Mouse (Mus musculus) embryonic fibroblast, embryonic 13.5 days (primary cell): ENCODE measurements around the gene Otud3. TPM values are rescaled to one million over a fixed set of nuclear protein-coding genes. Genes with fewer than 3 reads are reported as not detected.

ENCODE experiments used
- H3K27ac ChIP-seq: 2 replicates; pipeline ENCODE4 v1.5.1; 2012; ENCODE audit warnings: low read length, control low read depth, inconsistent platforms; ENCODE audit not compliant: insufficient read depth
- H3K4me1 ChIP-seq: 2 replicates; pipeline ENCODE4 v1.6.1; 2011; ENCODE audit warnings: low read length; ENCODE audit not compliant: control insufficient read depth, insufficient read depth
- H3K4me3 ChIP-seq: 2 replicates; pipeline ENCODE4 v1.5.1; 2011; ENCODE audit warnings: mild to moderate bottlenecking, control low read depth, low read length; ENCODE audit not compliant: insufficient read depth
- CTCF ChIP-seq: IDR thresholded peaks from 2 replicates; pipeline ENCODE4 v1.5.1; 2011; ENCODE audit warnings: mild to moderate bottlenecking, control low read depth, low read length, moderate library complexity, borderline replicate concordance; ENCODE audit not compliant: insufficient read depth
- POLR2A ChIP-seq: IDR thresholded peaks from 2 replicates; pipeline ENCODE4 v1.6.1; 2011; ENCODE audit warnings: low read depth, mild to moderate bottlenecking, control low read depth, low read length, moderate library complexity
- polyA plus RNA-seq: library from polyadenylated mRNA; stranded (reverse); fragments of >200 nt; gene quantifications from 2 replicates; pipeline ENCODE4 v1.2.4, GENCODE M21; 2011; ENCODE audit warnings: low read depth; ENCODE audit not compliant: missing spikeins, insufficient read length

The Otud3 gene
- polyA plus RNA-seq, 1 experiment = 9.2 TPM

- no peak overlapping the region for H3K27ac ChIP-seq
- no peak for TF ChIP-seq POLR2A
- TF ChIP-seq CTCF = no peak
- no peaks in the 10 kb centered on the region for H3K4me1 ChIP-seq
- H3K4me3 ChIP-seq = no peak overlapping the region
Observed at GRCm38 (mm10) chr4:138938495-138939269, 24.9 kb upstream of the Otud3 start.

GRCm38 (mm10) chr4:138934456-138935145 lies 20.9 kb upstream of the Otud3 start:
- no peak overlapping the region for H3K4me3 ChIP-seq
- no peak overlapping the region for H3K27ac ChIP-seq
- no peaks in the 10 kb centered on the region for H3K4me1 ChIP-seq
- TF ChIP-seq CTCF (no peak), POLR2A (no peak)

GRCm38 (mm10) chr4:138933862-138934261 lies 20.1 kb upstream of the Otud3 start:
- Histone ChIP-seq H3K4me3 (no peak overlapping the region), H3K27ac (no peak overlapping the region), H3K4me1 (no peaks in the 10 kb centered on the region)
- no peak for TF ChIP-seq CTCF
- TF ChIP-seq POLR2A = no peak

DNA sequence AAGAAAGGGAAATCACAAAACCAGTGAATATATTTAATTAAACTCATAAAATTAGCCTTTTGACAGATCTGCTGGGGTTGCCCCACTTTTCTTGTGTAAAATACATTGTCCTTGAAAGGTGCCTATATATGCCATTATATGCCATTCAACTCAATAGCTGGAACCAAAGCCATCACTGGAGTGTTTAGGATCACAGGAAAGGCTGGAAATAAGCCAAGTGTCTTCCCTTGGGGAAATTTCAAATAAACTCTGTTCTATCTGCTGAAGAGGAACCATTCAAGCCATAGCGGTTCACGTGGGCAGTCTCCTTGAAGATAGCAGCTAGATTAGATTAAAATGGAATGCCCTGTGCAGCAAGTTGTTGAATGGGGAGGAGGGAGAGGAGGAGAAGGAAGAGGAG lies 11.8 kb upstream of the Otud3 start:
- TF ChIP-seq CTCF (no peak), POLR2A (no peak)
- no peak overlapping the region for H3K27ac ChIP-seq
- no peak overlapping the region for H3K4me3 ChIP-seq
- H3K4me1 ChIP-seq = no peaks in the 10 kb centered on the region

DNA sequence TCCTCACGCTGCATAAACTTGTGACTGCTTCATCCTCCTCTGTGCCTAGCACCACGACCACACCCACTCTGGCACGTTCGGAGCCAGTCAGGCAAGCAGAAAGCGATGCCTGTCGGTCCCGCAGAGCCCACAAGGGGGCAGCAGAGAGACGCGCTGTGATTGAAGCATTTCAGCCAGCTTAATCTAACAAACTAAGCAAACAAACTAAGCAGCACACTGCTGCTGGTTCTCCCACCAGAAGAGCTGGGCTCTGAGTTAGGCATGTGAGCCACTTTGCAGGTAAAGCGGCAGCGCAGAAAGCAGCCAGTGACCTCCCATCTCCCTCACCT lies 8.3 kb upstream of the Otud3 start:
- no peaks in the 10 kb centered on the region for H3K4me1 ChIP-seq
- H3K27ac ChIP-seq = no peak overlapping the region
- TF ChIP-seq CTCF (peak; percentile 99), POLR2A (no peak)
- no peak overlapping the region for H3K4me3 ChIP-seq

GRCm38 (mm10) chr4:138921254-138922130 lies 7.7 kb upstream of the Otud3 start:
- no peak overlapping the region for H3K4me3 ChIP-seq
- TF ChIP-seq POLR2A = no peak
- no peak for TF ChIP-seq CTCF
- no peak overlapping the region for H3K27ac ChIP-seq
- no peaks in the 10 kb centered on the region for H3K4me1 ChIP-seq

- H3K27ac ChIP-seq = no peak overlapping the region
- TF ChIP-seq POLR2A (no peak), CTCF (no peak)
- H3K4me1 ChIP-seq = no peaks in the 10 kb centered on the region
- H3K4me3 ChIP-seq = no peak overlapping the region
Observed at GRCm38 (mm10) chr4:138917282-138917681, 3.5 kb upstream of the Otud3 start.

DNA sequence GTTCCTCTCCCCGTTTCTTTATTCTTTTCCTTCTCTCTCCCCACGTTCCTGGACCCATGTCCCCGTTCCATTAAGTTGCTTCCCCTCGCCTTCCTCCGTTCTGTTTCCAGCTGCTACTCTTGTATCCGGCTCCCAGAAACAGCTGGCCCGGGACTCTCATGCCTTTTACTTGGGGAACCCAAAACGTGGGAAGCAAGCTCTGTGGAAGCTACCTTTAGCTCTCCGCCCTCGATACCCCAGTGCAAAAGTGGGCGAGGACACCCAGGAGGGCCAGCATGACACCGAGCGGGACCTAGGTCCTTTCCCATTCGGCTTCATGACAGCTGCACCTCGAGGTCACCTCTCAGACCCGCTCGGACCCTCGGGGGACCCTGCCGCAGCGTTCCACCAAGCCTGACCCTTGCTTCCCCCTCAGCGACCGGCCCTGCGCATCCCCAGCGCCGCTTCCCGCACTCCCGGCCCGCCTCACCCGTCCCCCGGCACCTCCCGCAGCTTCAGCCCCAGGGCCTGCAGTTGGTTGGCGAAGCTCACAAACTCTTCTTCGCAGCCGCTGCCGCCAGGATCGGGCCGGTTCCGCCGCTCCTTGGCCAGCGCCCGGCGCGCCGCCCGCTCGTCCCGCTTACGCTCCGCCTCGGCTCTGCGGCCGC lies 481 bp downstream of the Otud3 start:
- Histone ChIP-seq H3K4me1 (no peaks in the 10 kb centered on the region), H3K27ac (no peak overlapping the region), H3K4me3 (peak overlapping the region; percentile 64)
- TF ChIP-seq POLR2A = no peak
- no peak for TF ChIP-seq CTCF

- Histone ChIP-seq H3K27ac (no peak overlapping the region), H3K4me3 (no peak overlapping the region), H3K4me1 (no peaks in the 10 kb centered on the region)
- no peak for TF ChIP-seq CTCF
- TF ChIP-seq POLR2A = no peak
Observed at GRCm38 (mm10) chr4:138905624-138906337, 8.0 kb downstream of the Otud3 start.
